Mouse (Mus musculus) neural tube, embryonic 14.5 days (tissue): ENCODE data around the gene Spta1. TPM values are rescaled to one million over a fixed set of nuclear protein-coding genes. Genes with fewer than 3 reads are reported as not detected.

ENCODE experiments used
- polyA plus RNA-seq: library from polyadenylated mRNA; unstranded; fragments of >200 nt; fragmentation: Nextera tagmentation; extraction: Ambion mirVana; gene quantifications from 2 replicates; pipeline ENCODE4 v1.2.1, GENCODE M21; 2014

Spta1 gene
- polyA plus RNA-seq, 1 experiment from 2014 or later = 0.23 TPM

Other genes with a start within 250 kb of the Spta1 start
- gene Mndal, start 230.3 kb upstream of the Spta1 start, polyA plus RNA-seq = 1.1 and 1.5 TPM in 2 replicates
- gene Ifi203, start 230.1 kb upstream of the Spta1 start, polyA plus RNA-seq = 0.46 and 0.54 TPM in 2 replicates
- not detected in 2 replicates for gene Ifi202b, start 190.0 kb upstream of the Spta1 start, polyA plus RNA-seq
- gene Ifi205, start 141.0 kb upstream of the Spta1 start, polyA plus RNA-seq = not detected in 2 replicates
- not detected in 2 replicates for gene Olfr433, start 132.1 kb upstream of the Spta1 start, polyA plus RNA-seq
- gene Olfr432, start 123.6 kb upstream of the Spta1 start, polyA plus RNA-seq = not detected in 2 replicates
- gene Olfr430, start 106.2 kb upstream of the Spta1 start, polyA plus RNA-seq = not detected in 2 replicates
- gene Olfr429, start 88.4 kb upstream of the Spta1 start, polyA plus RNA-seq = not detected in 2 replicates
- not detected in 2 replicates for gene Olfr427, start 75.9 kb upstream of the Spta1 start, polyA plus RNA-seq
- not detected in 2 replicates for gene Olfr231, start 51.6 kb upstream of the Spta1 start, polyA plus RNA-seq
- gene Olfr424, start 41.3 kb upstream of the Spta1 start, polyA plus RNA-seq = not detected in 2 replicates
- gene Olfr420, start 17.1 kb upstream of the Spta1 start, polyA plus RNA-seq = not detected in 2 replicates
- gene Olfr419, start 79.3 kb downstream of the Spta1 start, polyA plus RNA-seq = not detected in 2 replicates
- not detected in 2 replicates for gene Mptx1, start 157.7 kb downstream of the Spta1 start, polyA plus RNA-seq
- gene Olfr417, start 192.3 kb downstream of the Spta1 start, polyA plus RNA-seq = not detected in 2 replicates
- gene Olfr248, start 218.3 kb downstream of the Spta1 start, polyA plus RNA-seq = not detected in 2 replicates